ENCODE assay signal across 8 mouse cellular contexts in the genomic region with DNA sequence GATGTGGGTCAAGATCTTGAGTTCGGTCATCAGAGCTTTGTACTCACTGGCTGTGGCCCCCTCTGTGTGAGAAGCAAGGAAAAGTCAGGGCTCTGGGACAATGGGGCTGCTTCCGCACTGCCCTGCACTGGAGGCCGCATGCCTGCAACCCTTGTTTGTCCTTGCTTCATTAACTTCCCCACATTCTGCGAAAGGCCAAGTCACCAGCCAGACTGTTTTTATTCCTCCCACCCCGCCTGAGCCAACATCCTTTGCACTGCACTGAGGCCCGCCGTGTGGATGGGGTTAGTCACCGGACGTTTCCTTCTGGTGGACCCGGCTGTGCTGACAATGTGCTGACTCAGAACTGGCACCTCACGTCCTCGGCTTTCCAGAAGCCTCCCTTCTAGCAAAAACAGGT.
DNase-seq lines count a peak whose midpoint lies in the region; ATAC-seq lines count a peak whose summit lies in the region.

No protein-coding gene starts in this region.

- H3K27me3 ChIP-seq in hindbrain, embryonic 12.5 days = no peaks in the 10 kb centered on the region
- no peaks in the 10 kb centered on the region for H3K27me3 ChIP-seq in hindbrain, embryonic 16.5 days (replicated peaks; ENCODE audit: control insufficient read depth, insufficient read depth, low read length)
- H3K27me3 ChIP-seq in heart, embryonic 15.5 days = no peaks in the 10 kb centered on the region
- no peaks in the 10 kb centered on the region for H3K27me3 ChIP-seq in liver, embryonic 16.5 days (ENCODE audit: control insufficient read depth, insufficient read depth, low read depth, low read length)

- H3K4me2 ChIP-seq in hindbrain, embryonic 12.5 days (replicated peaks) = no peak overlapping the region
- no peak overlapping the region for H3K4me2 ChIP-seq in hindbrain, embryonic 16.5 days (ENCODE audit: low read length)
- H3K4me2 ChIP-seq in heart, embryonic 15.5 days = no peak overlapping the region
- H3K4me2 ChIP-seq in liver, embryonic 16.5 days (ENCODE audit: low read depth, low read length) = no peak overlapping the region

- DNase-seq in adrenal gland, postnatal 36 days = peak; percentile 40 to 56
- DNase-seq in ovary, adult 18-20 months (ENCODE audit: low spot score) = no peak
- DNase-seq in layer of hippocampus, postnatal 14 days (ENCODE audit: low spot score in 2 of 2) = no peak
- no peak for DNase-seq in thymus, postnatal 25 days

- no peaks in the 10 kb centered on the region for H3K9me3 ChIP-seq in hindbrain, embryonic 12.5 days (replicated peaks)
- H3K9me3 ChIP-seq in hindbrain, embryonic 16.5 days (ENCODE audit: control insufficient read depth, low read length) = no peaks in the 10 kb centered on the region
- H3K9me3 ChIP-seq in heart, embryonic 15.5 days (replicated peaks) = no peaks in the 10 kb centered on the region
- no peaks in the 10 kb centered on the region for H3K9me3 ChIP-seq in liver, embryonic 16.5 days (replicated peaks; ENCODE audit: control insufficient read depth, low read length)

- ATAC-seq in hindbrain, embryonic 12.5 days (ENCODE audit: low FRiP score) = no peak
- ATAC-seq in hindbrain, embryonic 16.5 days = no peak
- ATAC-seq in heart, embryonic 15.5 days (replicated peaks; ENCODE audit: insufficient number of reproducible peaks, insufficient read depth, low FRiP score, low read depth) = peak; percentile 84
- ATAC-seq in liver, embryonic 16.5 days (ENCODE audit: low read depth) = peak; percentile 54

- no peak overlapping the region for H3K4me3 ChIP-seq in hindbrain, embryonic 12.5 days
- H3K4me3 ChIP-seq in hindbrain, embryonic 16.5 days (ENCODE audit: low read length) = no peak overlapping the region
- H3K4me3 ChIP-seq in heart, embryonic 15.5 days = no peak overlapping the region
- H3K4me3 ChIP-seq in liver, embryonic 16.5 days (ENCODE audit: low read depth, low read length) = no peak overlapping the region

- 0 out of 2 replicates have a peak overlapping the region, but pooled peaks have one; percentile 17 for H3K27ac ChIP-seq in hindbrain, embryonic 12.5 days
- no peak overlapping the region for H3K27ac ChIP-seq in hindbrain, embryonic 16.5 days (ENCODE audit: low read depth, low read length)
- H3K27ac ChIP-seq in heart, embryonic 15.5 days = peak overlapping the region; percentile 74
- H3K27ac ChIP-seq in liver, embryonic 16.5 days (ENCODE audit: low read length) = no peak overlapping the region

- no peaks in the 10 kb centered on the region for H3K36me3 ChIP-seq in hindbrain, embryonic 12.5 days
- H3K36me3 ChIP-seq in hindbrain, embryonic 16.5 days (ENCODE audit: control insufficient read depth, insufficient read depth, low read length) = no peaks in the 10 kb centered on the region
- H3K36me3 ChIP-seq in heart, embryonic 15.5 days = 0 out of 2 replicates have a peak, but pooled peaks cover 4% of the 10 kb centered on the region
- no peaks in the 10 kb centered on the region for H3K36me3 ChIP-seq in liver, embryonic 16.5 days (ENCODE audit: control insufficient read depth, insufficient read depth)

- no peaks in the 10 kb centered on the region; the same call in 1 of the 2 replicates for H3K4me1 ChIP-seq in hindbrain, embryonic 12.5 days
- no peaks in the 10 kb centered on the region for H3K4me1 ChIP-seq in hindbrain, embryonic 16.5 days (ENCODE audit: control insufficient read depth, insufficient read depth, low read depth, low read length)
- no peaks in the 10 kb centered on the region for H3K4me1 ChIP-seq in heart, embryonic 15.5 days (replicated peaks)
- no peaks in the 10 kb centered on the region for H3K4me1 ChIP-seq in liver, embryonic 16.5 days (ENCODE audit: control insufficient read depth, low read depth, low read length)

- 49% methylated on average over 12 of the region's 12 CpGs for WGBS in hindbrain, embryonic 12.5 days
- WGBS in hindbrain, embryonic 16.5 days = 50% methylated on average over 12 of the region's 12 CpGs
- WGBS in heart, embryonic 15.5 days = 48% methylated on average over 12 of the region's 12 CpGs
- WGBS in liver, embryonic 16.5 days (ENCODE audit: insufficient replicate concordance) = 21% methylated on average over 12 of the region's 12 CpGs

- H3K9ac ChIP-seq in hindbrain, embryonic 12.5 days = no peak overlapping the region
- H3K9ac ChIP-seq in hindbrain, embryonic 16.5 days (ENCODE audit: low read depth, low read length) = no peak overlapping the region
- H3K9ac ChIP-seq in heart, embryonic 15.5 days = no peak overlapping the region
- H3K9ac ChIP-seq in liver, embryonic 16.5 days (ENCODE audit: low read depth, low read length) = no peak overlapping the region

Comparison
In these comparisons a context has a peak if more than half of its experiments do, and no peak if none do; other contexts are left out.
1. H3K27ac ChIP-seq: peak in hindbrain, embryonic 12.5 days (single experiment) and heart, embryonic 15.5 days (single experiment); none in hindbrain, embryonic 16.5 days (single experiment) and liver, embryonic 16.5 days (single experiment).
2. ATAC-seq: peak in heart, embryonic 15.5 days (single experiment) and liver, embryonic 16.5 days (single experiment); none in hindbrain, embryonic 12.5 days (single experiment) and hindbrain, embryonic 16.5 days (single experiment).
3. DNase-seq: peak in adrenal gland, postnatal 36 days (2 of 2); none in ovary, adult 18-20 months (single experiment), layer of hippocampus, postnatal 14 days (0 of 2) and thymus, postnatal 25 days (single experiment).